Mouse (Mus musculus) lung, postnatal 0 days (tissue): ENCODE results near the gene Ltv1.

Experiments
- CTCF ChIP-seq: IDR thresholded peaks from 2 replicates; pipeline ENCODE4 v1.5.1; 2016; ENCODE audit warnings: antibody characterized with exemption, mild to moderate bottlenecking
- EP300 ChIP-seq: IDR thresholded peaks from 2 replicates; pipeline ENCODE4 v1.6.1; 2016; ENCODE audit warnings: antibody characterized with exemption, mild to moderate bottlenecking, control low read depth

DNA sequence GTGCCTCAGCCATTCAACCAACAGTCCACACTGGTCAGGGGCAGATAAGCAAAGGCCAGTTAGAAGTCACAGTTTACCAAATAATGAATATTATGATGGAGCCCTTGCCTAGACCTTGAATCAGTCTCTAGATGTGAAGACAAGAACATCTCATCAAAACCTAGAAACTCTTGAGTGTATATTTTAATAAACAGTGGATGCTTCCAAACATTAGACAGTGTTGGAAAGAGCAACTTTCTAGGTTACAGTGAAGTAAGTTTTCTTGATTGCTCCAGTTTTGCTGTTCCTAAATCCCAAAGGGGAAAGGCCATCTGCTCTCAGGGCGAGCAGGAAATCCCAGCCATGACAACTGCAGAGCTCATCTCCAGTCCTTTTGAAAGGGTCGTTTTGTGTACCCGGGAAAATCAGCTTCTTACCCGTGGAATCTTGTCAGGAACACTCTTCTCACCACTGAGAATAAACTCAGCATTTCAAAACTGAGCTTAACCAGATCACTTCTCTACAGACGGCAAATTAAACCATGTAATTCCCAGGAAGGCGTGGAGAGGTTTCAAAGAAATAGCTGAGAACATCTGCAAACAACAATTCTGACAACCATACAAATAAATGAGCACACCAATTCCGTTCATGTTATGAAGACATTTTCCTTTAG is 14.9 kb downstream of the Ltv1 start, which contains the start of gene Zc2hc1b:
- no peak for TF ChIP-seq EP300
- no peak for TF ChIP-seq CTCF
